Mouse (Mus musculus) cerebellum, postnatal 10 days (tissue): Measurements from ENCODE around the gene Adh1.

Experiments
- DNase-seq, 2 experiments: peaks; one replicate each; pipeline ENCODE4 v3.0.0; 2021; ENCODE audit warnings: mixed read lengths in 2 of 2

Adh1 gene

DNA sequence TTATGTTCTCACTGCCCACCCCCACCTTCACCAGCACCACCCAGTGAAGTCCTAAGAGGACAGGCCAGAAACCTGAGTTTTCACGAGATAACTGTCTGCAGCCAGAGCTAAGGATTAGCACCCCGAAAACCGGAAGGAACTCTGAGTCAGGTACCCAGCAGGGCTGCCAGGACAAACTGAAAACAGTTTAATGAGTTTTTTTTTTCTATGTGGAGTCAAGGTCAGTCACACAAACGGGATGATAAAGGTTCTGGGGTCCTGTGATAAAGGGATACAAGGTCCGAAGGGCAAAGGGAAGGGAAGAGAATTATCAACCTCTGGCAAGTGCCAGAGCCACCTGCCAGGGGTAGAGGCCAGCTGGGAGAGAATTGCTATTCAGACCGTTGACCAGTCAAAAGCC is 19.4 kb upstream of the Adh1 start:
- no peak for DNase-seq

DNA sequence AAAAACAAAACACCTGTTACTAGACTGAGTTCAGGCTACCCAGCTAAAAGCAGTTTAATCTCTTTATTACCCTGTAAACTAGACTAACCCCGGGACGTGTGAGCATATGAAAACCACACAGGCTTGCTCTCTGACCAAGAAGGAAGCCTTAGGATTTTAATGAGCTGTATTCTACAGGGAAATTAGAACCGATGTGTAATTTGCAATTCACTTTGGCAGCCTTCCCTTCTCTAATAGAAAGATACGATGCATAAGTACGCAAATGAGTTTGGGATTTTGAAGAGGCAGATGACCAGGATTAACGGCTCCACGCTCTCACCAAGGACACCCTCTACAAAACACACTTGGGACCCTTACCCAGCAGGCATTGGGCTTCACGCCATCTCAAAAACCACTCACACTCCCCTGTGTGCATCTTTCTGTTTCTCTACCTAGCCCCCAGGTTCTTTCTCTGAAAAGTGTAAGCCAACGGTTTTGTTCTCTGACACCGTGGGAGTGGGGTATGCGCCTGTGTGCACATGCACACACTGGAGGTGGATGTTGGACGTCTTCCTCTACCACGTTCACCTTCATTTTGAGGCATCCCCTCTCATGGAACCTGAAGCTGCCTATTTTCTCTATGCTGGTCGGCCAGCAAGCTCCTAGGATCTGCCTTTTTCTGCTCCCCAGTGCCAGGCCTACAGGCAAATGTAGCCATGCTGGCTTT is 18.6 kb upstream of the Adh1 start:
- no peak for DNase-seq

DNA sequence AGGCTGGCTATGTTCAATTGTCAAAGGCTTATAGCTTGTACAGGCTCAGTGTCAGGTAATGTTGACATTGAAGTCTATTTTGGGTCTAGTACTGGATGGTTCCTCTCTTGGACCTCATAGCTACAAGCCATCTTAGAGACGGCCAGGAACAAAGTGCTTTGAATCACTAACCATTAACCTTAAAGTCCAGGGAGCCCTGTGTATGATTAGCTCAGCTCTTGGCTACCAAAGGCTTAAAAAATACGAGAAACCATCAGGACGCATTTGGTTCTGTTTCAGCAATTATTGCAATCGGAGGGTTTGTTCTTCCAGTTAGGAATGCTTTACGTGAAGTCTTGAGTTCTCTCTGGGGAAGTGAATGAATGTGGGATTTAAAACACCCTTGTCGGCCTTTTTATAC is 17.9 kb upstream of the Adh1 start:
- no peak for DNase-seq

DNA sequence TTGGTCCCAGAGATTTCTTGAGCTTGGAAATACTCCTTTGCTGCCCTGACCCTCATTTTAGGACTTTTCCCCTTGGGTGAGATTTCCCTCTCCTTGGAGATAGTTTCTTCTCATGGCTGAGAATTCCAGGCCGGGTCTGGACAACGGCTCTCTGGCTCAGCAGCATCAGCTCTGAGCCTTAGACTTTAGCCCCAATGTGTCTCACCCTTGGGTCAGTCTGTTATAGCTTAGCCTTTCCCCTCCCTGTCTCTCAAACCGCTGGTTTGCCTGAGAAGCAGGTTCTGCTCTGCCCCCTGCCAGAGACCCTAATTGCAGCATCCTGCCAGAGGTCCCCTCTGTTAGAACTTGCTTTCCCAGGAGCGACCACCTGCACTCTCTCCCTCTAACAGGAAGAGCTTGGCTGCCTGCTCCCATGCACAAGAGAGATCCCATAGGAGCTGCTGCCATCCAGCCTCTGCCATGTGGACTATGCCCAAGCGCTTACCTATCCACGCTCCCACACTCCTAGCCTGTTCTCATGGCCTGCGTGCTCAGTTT is 16.4 kb upstream of the Adh1 start:
- no peak for DNase-seq

DNA sequence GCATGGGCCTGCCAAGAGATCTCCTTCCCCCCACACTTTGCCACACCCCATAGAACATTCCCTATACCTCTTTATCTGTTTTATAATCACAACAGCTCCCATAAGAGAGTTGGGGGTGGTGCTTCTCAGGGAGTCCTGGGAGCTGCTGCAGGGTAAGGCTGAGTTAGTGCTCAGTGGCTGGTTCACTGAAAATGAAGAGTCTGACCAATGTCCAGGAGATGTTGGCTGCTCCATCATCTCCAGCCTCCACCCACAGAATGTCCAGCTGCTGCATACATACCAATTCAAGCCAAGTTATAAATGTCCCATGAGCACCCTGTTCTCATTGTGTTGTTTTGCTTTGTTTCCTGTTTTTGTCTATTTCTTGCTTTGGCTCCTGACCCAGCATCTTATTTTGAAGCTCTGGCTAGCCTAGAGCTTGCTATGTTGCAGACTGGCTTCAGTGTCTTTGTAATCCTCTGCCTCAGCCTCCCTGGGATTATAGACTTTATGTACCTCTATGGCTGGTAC is 14.2 kb upstream of the Adh1 start:
- DNase-seq, result no peak

DNA sequence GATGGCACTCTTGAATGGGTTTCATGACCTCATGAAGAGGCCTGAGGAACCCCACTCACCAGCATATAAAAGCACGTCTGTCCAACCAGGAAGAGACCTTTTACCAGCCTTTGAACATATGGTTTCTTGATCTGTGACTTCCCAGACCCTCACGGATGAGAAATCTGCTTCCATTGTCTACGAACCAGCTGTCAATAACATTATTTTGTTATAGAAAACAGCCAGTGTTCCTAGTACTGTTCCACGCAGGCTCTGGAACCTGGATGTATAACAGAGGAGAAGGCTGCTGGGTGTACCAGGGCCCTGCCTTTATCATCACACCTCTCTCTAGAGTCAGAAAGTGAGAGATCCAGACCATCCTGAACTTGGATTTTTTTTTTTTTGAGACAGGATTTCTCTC is 13.6 kb upstream of the Adh1 start:
- no peak for DNase-seq

DNA sequence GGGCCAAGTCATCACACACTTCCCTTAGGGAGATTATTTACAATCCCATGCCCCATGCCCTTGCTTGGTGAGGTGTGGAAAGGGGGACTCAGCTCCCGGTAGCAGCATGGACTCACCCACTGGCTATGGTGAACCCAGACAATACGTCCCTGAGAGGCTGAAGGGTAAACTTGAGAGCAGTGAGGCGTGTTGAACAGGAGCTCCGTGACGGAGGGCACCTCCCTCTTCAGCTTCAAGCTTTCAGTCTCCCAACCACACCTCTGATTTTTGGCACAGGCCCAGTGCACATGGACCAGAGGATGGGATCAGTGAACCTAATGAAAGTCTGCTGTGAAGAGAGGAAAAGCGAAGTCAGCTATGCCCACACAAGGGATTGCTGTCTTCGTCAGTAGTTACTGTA is 12.8 kb upstream of the Adh1 start:
- peak; percentile 29 to 46 for DNase-seq

DNA sequence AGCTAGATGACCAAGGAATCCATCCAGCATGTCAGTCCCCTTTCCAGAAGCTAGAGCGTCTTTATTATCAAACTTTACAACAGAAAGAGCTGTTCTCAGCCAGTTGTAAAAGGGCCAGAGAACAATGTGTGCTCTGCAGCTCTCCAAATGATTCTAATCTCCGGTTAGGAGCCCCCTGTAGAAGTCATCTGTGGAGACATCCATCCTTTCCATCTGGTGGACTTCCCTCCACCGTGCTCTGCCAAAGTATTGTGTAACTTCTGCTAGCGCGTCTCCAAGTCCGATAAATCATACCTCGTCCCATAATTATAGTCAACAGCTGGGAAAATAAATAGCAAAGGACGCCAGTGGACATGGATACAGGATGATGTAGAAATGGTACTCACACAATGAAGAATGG is 12.0 kb upstream of the Adh1 start:
- DNase-seq, result no peak

DNA sequence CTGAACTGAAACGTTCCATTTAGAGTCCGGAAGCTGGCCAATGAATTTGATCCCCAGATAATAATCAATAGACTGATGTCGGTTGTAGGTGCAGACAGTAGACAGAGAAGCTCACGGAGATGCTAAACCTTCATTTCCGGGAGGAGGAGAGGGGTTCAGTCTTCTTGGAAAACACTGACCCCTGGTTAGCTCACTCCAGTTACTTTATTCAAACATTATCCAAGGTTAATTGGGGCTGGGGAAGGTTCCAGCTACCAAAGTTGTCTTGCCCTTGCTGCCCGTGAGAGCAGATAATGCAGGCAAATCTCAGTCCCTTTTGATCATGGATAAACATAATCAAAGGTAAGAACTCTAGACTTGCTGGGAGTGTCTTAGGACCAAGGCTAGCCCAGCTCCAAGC is 9.6 kb upstream of the Adh1 start:
- DNase-seq, result no peak

DNA sequence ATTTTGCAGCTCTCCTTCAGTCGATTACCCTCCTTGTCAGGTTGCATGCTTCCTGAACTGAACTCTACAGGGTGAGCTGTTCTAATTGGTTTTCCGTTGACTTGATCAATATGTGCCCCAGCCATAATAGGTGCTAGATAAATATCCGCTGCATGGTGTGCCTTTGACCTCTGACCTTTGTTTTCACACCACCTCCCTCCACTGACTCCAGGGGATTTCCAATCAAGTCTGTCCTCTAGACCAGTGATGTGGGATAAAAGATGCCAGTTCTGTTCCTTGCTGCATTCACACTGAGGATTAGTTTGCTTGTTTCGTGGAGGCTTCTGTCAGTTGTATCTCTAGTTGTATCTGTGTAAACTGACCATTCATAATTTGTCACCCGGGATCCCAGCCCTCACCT is 6.6 kb upstream of the Adh1 start:
- DNase-seq, result no peak

DNA sequence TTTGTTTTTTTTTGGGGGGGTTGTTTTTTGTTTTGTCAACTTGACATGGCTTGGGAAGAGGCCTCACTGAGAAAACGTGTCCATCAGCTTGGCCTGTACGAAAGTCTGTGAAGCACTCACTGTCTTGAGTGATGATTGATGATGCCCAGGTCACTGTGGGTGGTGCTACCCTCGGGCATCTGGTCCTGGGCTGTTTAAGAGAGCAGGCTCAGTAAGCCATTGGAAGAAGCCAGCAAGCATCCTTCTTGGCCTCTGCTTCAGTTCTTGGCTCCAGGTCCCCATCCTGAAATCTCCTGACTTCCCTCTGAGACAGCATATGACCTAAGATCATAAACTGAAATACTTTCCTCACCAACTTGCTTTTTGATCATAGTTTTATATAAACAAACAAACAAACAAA is 5.4 kb upstream of the Adh1 start:
- DNase-seq, result peak; percentile 45 to 72

DNA sequence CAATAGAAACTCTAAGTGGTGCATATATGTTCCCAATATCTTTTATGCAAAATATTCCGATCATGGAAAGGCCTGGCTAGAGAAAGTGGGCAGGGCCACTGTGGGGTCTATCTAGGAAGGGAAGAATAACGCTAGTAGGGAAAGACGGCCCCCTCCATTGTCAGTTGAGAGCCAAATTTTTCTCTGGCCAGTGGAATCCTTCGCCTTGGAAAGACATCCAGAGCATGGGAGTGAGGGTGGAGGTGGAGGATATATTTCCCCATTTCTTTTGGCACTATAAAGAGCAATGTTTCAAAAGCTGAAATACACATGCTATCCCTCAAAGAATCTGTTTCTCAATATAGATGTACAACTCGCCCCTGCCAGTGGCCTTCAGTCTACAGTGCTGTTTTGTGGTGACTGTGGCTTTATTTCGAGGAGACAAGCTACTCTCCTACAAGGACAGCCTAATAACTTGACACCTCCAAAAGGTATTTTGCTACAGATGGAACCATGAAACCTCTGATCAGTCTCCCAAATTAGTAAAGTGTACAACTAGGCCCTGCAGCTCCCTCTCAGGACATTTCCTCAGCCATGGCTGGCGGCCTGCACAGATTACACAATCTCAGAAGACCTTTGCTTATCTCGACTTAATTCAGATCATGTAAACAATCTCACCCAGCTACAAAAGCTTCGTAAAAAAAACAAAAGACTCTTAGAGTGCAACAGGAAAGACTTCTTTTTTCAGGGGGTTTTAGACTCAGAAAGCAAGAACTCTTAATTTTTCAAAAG is 4.8 kb upstream of the Adh1 start:
- peak in 1 of 2 experiments; percentile 15 for DNase-seq

DNA sequence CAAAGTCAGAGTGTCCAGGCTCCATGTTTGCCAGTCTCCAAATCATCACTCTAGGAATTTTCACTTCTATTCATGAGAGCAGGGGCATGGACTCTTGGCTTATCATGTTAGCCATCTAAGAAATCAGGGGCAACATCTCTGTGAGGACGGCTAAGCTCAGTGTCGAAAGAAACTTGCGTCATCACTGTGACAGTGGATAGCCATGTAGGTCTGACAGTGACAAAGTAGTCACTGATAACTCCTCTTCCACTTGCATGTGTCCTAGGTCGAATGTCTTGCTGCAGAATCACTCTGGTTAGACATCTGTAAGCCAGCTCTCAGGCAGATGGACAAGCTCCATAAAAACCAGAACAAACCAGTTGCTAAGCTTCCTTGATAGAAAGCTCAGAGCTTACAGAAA is 1.8 kb downstream of the Adh1 start:
- no peak for DNase-seq

DNA sequence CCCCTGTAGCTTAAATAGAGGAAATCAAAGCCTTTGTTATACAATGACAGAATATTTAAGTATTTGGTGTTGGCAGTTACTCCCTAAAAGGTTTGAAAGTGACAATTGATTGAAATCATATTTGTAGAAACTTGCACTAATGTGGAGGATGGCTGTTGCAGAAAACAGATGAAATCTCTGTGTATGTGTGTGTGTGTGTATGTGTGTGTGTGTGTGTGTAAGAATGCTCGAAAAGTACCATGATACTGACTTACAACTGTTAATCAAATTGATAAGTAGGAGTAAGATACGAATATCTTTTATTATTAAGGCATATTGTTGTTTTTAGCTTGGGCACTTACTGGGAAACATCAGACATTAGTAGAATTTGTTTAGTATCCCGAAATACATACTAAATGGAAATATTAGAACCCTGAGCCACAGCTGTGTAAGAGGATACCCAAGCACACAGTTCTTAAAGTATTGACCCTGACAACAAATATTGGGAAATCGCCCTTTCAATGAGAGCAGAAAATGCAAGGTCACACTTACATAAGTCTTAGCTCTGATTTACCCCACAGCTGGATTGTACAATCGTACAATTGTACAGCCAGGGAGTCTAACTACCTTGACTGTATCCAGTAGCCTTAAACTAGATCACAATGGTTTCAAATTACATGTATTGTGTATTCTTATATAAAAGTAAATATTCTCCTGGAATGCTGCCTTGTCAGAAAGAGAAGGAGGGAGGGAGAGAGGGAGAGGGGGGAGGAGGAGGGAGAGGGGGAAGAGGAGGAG is 2.6 kb downstream of the Adh1 start:
- no peak for DNase-seq

DNA sequence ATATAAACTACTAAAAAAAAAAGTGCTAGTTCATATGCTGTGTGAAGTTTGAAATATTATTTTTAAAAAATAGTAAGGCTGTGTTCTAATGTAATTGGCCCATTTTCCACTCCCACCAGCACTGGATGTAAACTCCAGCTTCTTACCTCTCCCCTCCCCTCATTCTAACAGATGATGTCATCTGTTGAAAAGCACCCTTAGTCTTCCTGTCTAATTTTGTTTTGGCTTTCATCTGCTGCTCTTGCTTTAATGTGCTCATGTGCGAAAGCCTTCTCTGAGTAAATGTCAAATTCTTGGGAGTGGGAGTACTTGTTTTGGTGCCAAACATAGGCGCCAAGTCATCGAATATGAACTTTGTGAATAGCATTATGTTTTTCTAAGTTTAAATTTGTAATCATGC is 3.9 kb downstream of the Adh1 start:
- DNase-seq, result no peak

DNA sequence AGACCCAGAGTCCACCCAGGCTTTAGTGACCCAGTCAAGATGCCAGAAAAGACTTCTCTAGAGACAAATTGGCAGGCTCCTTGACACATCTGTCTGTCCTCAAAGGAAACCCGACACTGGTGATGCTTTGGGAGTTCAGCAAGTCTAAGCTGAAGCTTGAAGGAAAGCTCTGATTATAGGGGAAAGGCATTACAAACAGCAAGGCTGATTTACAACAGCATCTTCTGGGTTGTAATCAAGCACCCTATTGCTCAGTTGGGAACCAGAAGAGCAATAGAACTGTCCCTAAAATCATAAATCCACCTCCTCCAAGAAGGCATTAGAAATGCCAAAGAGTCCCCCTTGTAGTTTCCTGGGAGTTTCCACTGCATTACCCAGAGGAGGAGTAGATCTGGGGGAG is 9.7 kb downstream of the Adh1 start:
- no peak for DNase-seq

DNA sequence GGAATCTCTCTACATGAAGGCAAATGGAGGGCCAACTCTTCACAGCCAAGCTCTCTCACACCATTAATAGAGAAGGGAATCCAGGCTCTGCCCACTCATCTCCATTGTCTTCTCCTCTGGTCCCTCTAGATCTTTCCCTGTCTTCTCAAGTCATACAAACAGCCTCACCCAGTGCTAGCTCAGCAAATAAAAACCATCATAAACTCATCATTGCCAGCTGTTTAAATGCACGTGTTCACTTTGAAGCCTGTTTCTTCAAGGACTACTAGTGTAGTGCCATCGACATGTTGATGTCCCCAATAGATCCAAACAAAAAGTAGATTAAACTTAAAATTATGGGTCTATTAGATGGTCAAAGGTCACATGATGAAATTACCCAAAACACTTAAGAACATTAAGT is 10.5 kb downstream of the Adh1 start:
- DNase-seq, result no peak

DNA sequence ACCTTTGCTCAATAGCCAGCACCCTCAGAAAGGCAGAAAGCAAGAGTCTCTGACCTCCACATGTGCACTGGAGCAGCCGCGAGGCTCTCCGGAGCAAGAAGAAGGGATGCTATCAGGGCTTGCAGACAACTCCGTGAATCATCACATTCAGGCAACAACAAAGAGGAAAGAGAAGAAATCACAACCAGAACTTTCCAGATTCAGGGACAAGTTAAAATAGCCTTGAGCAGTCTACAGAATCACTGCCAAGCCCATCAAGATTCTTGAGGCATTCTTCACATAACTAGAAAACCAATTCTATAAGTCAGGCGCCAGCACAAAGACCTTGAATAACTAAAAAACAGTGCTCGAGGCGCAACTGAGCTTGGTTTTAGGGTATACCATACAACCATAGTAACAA is 12.3 kb downstream of the Adh1 start:
- DNase-seq, result no peak

DNA sequence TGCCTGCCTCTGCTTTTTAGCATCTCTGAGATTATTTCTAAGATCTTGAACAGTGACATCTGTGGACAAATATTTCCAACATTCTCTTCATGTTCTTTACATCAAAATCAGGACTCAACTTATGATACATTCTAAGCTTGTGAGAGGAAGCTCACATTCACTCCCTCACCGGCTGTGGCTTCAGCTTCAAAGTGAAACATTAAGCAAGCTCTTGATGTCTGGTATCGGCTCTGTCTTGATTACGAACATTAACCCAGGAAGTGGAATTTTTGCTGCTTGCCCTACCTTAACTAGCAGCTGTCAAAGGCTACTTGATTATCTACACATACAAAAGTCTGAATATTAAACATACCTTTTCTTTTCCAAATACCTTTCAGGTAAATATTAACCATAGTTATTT is 14.3 kb downstream of the Adh1 start:
- no peak for DNase-seq

DNA sequence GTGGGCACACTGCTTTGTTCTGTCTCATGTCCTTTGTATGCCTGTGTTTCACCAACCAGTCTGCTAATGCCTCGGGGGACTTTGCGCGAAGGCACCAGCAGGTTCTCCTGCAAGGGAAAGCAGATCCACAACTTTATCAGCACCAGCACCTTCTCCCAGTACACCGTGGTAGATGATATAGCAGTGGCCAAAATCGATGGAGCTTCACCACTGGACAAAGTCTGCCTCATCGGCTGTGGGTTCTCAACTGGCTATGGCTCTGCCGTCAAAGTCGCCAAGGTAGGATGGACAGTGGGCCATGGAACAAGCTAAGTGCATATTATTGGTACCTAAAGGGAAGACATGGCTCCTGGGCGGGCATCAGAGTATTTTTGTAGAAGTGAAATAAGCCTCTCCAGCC is 21.8 kb downstream of the Adh1 start:
- no peak for DNase-seq

DNA sequence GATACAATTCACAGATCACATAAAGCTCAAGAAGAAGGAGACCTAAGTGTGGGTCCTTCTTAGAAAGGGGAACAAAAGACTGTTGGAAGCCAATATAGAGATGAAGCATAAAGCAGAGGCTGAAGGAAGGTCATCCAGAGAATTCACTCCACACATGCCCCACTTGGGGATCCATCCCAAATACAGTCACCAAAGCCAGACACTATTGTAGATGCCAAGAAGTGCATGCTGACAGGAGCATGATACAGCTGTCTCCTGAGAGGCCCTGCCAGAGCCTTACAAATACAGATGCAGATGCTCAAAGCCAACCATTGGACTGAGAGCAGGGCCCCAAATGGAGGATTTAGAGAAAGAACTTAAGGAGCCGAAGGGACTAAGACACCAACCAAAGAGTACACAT is 23.0 kb downstream of the Adh1 start:
- DNase-seq, result no peak

DNA sequence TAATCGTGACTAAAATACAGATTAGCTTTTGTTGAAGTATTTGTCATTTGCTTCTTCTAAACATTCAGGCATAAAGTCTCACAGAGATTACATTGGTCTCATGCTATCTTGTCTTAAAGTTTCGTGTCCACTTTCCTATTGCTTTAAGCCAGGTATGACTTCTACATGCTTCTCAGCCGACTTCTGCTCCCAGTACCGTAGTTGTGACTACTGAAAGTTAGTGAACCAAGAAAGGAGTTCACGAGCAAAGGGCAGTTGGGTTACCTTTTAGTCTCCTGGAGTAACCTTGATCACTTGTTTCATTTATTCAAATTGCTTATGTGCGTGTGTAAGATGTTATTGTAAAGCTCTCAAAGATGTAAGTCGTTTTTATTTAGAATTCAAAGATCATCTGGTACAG is 25.2 kb downstream of the Adh1 start:
- DNase-seq, result no peak

DNA sequence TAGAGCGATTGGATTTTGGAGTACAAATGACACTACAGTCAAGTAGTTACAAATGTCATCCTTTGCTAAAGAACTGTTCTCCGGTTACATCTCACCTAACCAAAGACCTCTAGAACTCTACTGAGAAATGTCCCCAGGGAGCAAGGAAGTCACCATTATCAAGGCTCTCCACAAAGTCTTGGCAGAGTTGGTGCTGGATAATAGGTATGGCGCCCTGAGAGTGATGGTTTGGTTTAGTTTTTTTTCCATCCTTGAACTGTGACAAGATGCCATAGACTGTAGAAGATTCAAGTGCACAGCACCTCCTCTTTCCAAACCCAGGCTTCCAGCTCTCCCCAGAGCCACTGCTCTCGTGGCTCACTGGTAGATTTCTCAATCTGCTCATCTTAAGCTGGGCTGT is 26.9 kb downstream of the Adh1 start:
- DNase-seq, result no peak

DNA sequence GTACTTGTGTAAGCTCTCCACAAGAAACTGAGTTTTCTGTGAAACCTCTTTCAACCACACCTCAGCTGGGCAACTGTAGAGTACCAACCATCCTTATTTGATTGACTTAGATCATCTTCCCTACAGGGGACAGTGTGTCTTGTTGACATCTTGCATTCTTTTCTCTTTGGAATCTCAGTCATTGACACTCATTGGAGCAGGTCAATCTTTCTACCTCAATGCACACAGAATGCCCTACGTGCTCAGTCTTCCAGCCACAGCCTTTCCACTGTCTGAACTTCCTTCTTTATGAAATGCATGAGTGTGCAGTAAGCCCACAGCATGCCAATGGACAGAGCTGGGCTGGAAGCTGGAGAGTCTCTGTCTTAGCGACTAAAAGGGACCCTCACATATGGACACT is 29.9 kb downstream of the Adh1 start:
- DNase-seq, result no peak
